Mouse (Mus musculus) megakaryocyte, embryonic 14.5 days (primary cell): ENCODE results near the gene Stoml1. TPM values are rescaled to one million over a fixed set of nuclear protein-coding genes. Genes with fewer than 3 reads are reported as not detected.

Source experiments
- H3K27me3 ChIP-seq: replicated peaks from 2 replicates; pipeline ENCODE3; 2012; ENCODE audit warnings: inconsistent platforms
- H3K36me3 ChIP-seq: replicated peaks from 2 replicates; pipeline ENCODE3; 2012; ENCODE audit warnings: low read length, inconsistent platforms, mixed read lengths
- H3K4me1 ChIP-seq: 2 replicates; pipeline ENCODE4 v1.6.1; 2012; ENCODE audit warnings: inconsistent platforms
- H3K4me3 ChIP-seq: replicated peaks from 2 replicates; pipeline ENCODE3; 2012; ENCODE audit warnings: moderate library complexity, mild to moderate bottlenecking, inconsistent platforms
- H3K9me3 ChIP-seq: 2 replicates; pipeline ENCODE4 v1.6.1; 2012; ENCODE audit warnings: inconsistent platforms
- FLI1 ChIP-seq: IDR thresholded peaks from 2 replicates; pipeline ENCODE4 v1.6.1; 2012; ENCODE audit warnings: low read length, inconsistent platforms, mixed read lengths
- GATA1 ChIP-seq: IDR thresholded peaks from 3 replicates; pipeline ENCODE4 v1.6.1; 2012; ENCODE audit warnings: mixed read lengths, low read length, inconsistent platforms, borderline replicate concordance
- polyA plus RNA-seq: library from polyadenylated mRNA; stranded (reverse); fragments of >175 nt; gene quantifications from 2 replicates; pipeline ENCODE4 v1.2.3, GENCODE M21; 2012; ENCODE audit warnings: low replicate concordance; ENCODE audit not compliant: insufficient read depth

Stoml1 gene
- polyA plus RNA-seq, 1 experiment = 4.3 TPM

- H3K4me1 ChIP-seq = peaks cover 52% of the 10 kb centered on the region
- H3K9me3 ChIP-seq = no peaks in the 10 kb centered on the region
- no peak overlapping the region for H3K4me3 ChIP-seq
- H3K36me3 ChIP-seq = no peaks in the 10 kb centered on the region
- H3K27me3 ChIP-seq = peaks cover 4% of the 10 kb centered on the region
- TF ChIP-seq FLI1 (no peak), GATA1 (no peak)
Measured at GRCm38 (mm10) chr9:58279780-58280179, 26.8 kb downstream of the Stoml1 start.

GRCm38 (mm10) chr9:58280259-58281109, 27.5 kb downstream of the Stoml1 start:
- Histone ChIP-seq H3K36me3 (no peaks in the 10 kb centered on the region), H3K27me3 (peaks cover 8% of the 10 kb centered on the region), H3K4me1 (peaks cover 48% of the 10 kb centered on the region), H3K9me3 (no peaks in the 10 kb centered on the region), H3K4me3 (no peak overlapping the region)
- TF ChIP-seq GATA1 (no peak), FLI1 (no peak)

- H3K27me3 ChIP-seq = peaks cover 17% of the 10 kb centered on the region
- no peaks in the 10 kb centered on the region for H3K36me3 ChIP-seq
- H3K4me3 ChIP-seq = no peak overlapping the region
- no peak for TF ChIP-seq FLI1
- TF ChIP-seq GATA1 = no peak
- peaks cover 37% of the 10 kb centered on the region for H3K4me1 ChIP-seq
- H3K9me3 ChIP-seq = no peaks in the 10 kb centered on the region
Measured at GRCm38 (mm10) chr9:58281597-58281996, 28.6 kb downstream of the Stoml1 start.

GRCm38 (mm10) chr9:58283431-58283830, 30.5 kb downstream of the Stoml1 start:
- Histone ChIP-seq H3K4me3 (no peak overlapping the region), H3K4me1 (peaks cover 35% of the 10 kb centered on the region), H3K27me3 (peaks cover 35% of the 10 kb centered on the region), H3K9me3 (no peaks in the 10 kb centered on the region), H3K36me3 (no peaks in the 10 kb centered on the region)
- TF ChIP-seq FLI1 = no peak
- no peak for TF ChIP-seq GATA1

- TF ChIP-seq GATA1 = no peak
- TF ChIP-seq FLI1 = no peak
- Histone ChIP-seq H3K27me3 (peaks cover 79% of the 10 kb centered on the region), H3K4me1 (no peaks in the 10 kb centered on the region; the same call in 1 of the 2 replicates), H3K4me3 (no peak overlapping the region), H3K36me3 (no peaks in the 10 kb centered on the region), H3K9me3 (no peaks in the 10 kb centered on the region)
Measured at GRCm38 (mm10) chr9:58289090-58289489, 36.1 kb downstream of the Stoml1 start.

GRCm38 (mm10) chr9:58289901-58290300, 36.9 kb downstream of the Stoml1 start:
- Histone ChIP-seq H3K9me3 (no peaks in the 10 kb centered on the region), H3K4me3 (no peak overlapping the region), H3K27me3 (peaks cover 79% of the 10 kb centered on the region), H3K36me3 (no peaks in the 10 kb centered on the region), H3K4me1 (no peaks in the 10 kb centered on the region; the same call in 1 of the 2 replicates)
- TF ChIP-seq GATA1 = no peak
- no peak for TF ChIP-seq FLI1

- Histone ChIP-seq H3K27me3 (peaks cover 74% of the 10 kb centered on the region), H3K36me3 (no peaks in the 10 kb centered on the region), H3K9me3 (no peaks in the 10 kb centered on the region), H3K4me1 (no peaks in the 10 kb centered on the region), H3K4me3 (no peak overlapping the region)
- TF ChIP-seq FLI1 (no peak), GATA1 (no peak)
Measured at GRCm38 (mm10) chr9:58294527-58294926, 41.6 kb downstream of the Stoml1 start.

GRCm38 (mm10) chr9:58295345-58295744, 42.4 kb downstream of the Stoml1 start:
- TF ChIP-seq FLI1 (no peak), GATA1 (no peak)
- H3K9me3 ChIP-seq = no peaks in the 10 kb centered on the region
- peaks cover 72% of the 10 kb centered on the region for H3K27me3 ChIP-seq
- no peaks in the 10 kb centered on the region for H3K4me1 ChIP-seq
- H3K4me3 ChIP-seq = no peak overlapping the region
- no peaks in the 10 kb centered on the region for H3K36me3 ChIP-seq

- TF ChIP-seq FLI1 = no peak
- no peak for TF ChIP-seq GATA1
- Histone ChIP-seq H3K9me3 (no peaks in the 10 kb centered on the region), H3K27me3 (peaks cover 67% of the 10 kb centered on the region), H3K4me3 (no peak overlapping the region), H3K4me1 (no peaks in the 10 kb centered on the region), H3K36me3 (no peaks in the 10 kb centered on the region)
Measured at GRCm38 (mm10) chr9:58295766-58296361, 42.9 kb downstream of the Stoml1 start.

GRCm38 (mm10) chr9:58297065-58297464, 44.1 kb downstream of the Stoml1 start:
- no peaks in the 10 kb centered on the region for H3K36me3 ChIP-seq
- peaks cover 63% of the 10 kb centered on the region for H3K27me3 ChIP-seq
- H3K9me3 ChIP-seq = 0 out of 2 replicates have a peak, but pooled peaks cover under 1% of the 10 kb centered on the region
- H3K4me1 ChIP-seq = no peaks in the 10 kb centered on the region
- TF ChIP-seq FLI1 (no peak), GATA1 (no peak)
- no peak overlapping the region for H3K4me3 ChIP-seq
